Mouse (Mus musculus) MN1 (cell line): ENCODE measurements around the gene Elp1.

Source experiments
- DNase-seq: peaks from one replicate; pipeline ENCODE4 v3.0.0-alpha.2; 2016; ENCODE audit warnings: low spot score

Elp1 gene

GRCm38 (mm10) chr4:56768913-56769312 lies 33.2 kb downstream of the Elp1 start:
- no peak for DNase-seq

GRCm38 (mm10) chr4:56767861-56768284 lies 34.3 kb downstream of the Elp1 start:
- no peak for DNase-seq

GRCm38 (mm10) chr4:56757693-56758092 lies 44.4 kb downstream of the Elp1 start:
- no peak for DNase-seq

GRCm38 (mm10) chr4:56756966-56757600 lies 45.0 kb downstream of the Elp1 start:
- no peak for DNase-seq

GRCm38 (mm10) chr4:56756021-56756420 lies 46.1 kb downstream of the Elp1 start:
- DNase-seq = no peak

GRCm38 (mm10) chr4:56747456-56747855 lies 54.7 kb downstream of the Elp1 start:
- DNase-seq = no peak

GRCm38 (mm10) chr4:56746345-56746744 lies 55.8 kb downstream of the Elp1 start:
- no peak for DNase-seq

GRCm38 (mm10) chr4:56743363-56744195 lies 58.6 kb downstream of the Elp1 start, which contains the start of gene Actl7a:
Gene Actl7a, plus strand, starts transcription at chr4:56743413.
- no peak for DNase-seq

GRCm38 (mm10) chr4:56742698-56743097 lies 59.4 kb downstream of the Elp1 start:
- DNase-seq = no peak

- DNase-seq = no peak
Observed at GRCm38 (mm10) chr4:56741041-56741493, 61.1 kb downstream of the Elp1 start, which contains the start of gene Actl7b. Gene Actl7b, minus strand, starts transcription at chr4:56741443.

- DNase-seq = no peak
Observed at GRCm38 (mm10) chr4:56740611-56741010, 61.5 kb downstream of the Elp1 start.

GRCm38 (mm10) chr4:56740020-56740485 lies 62.1 kb downstream of the Elp1 start, which contains the start of gene Gm26657:
Gene Gm26657, plus strand, starts transcription at chr4:56740070.
- no peak for DNase-seq

GRCm38 (mm10) chr4:56725839-56726238 lies 76.3 kb downstream of the Elp1 start:
- no peak for DNase-seq

GRCm38 (mm10) chr4:56723237-56723636 lies 78.9 kb downstream of the Elp1 start:
- no peak for DNase-seq

- DNase-seq = no peak
Observed at GRCm38 (mm10) chr4:56722346-56722745, 79.8 kb downstream of the Elp1 start.

- DNase-seq = peak; percentile 17
Observed at GRCm38 (mm10) chr4:56721469-56721868, 80.7 kb downstream of the Elp1 start.

- DNase-seq = no peak
Observed at GRCm38 (mm10) chr4:56720403-56720802, 81.7 kb downstream of the Elp1 start.

GRCm38 (mm10) chr4:56719456-56719855 lies 82.7 kb downstream of the Elp1 start:
- DNase-seq = no peak

- no peak for DNase-seq
Observed at GRCm38 (mm10) chr4:56718573-56719442, 83.3 kb downstream of the Elp1 start.

GRCm38 (mm10) chr4:56717932-56718331 lies 84.2 kb downstream of the Elp1 start:
- DNase-seq = no peak

- no peak for DNase-seq
Observed at GRCm38 (mm10) chr4:56716801-56717200, 85.3 kb downstream of the Elp1 start.

- no peak for DNase-seq
Observed at GRCm38 (mm10) chr4:56713155-56713554, 89.0 kb downstream of the Elp1 start.
